Mouse (Mus musculus): ENCODE results near the gene Ncr1. TPM values are rescaled to one million over a fixed set of nuclear protein-coding genes. Genes with fewer than 3 reads are reported as not detected.
"Not testable (repeated sequence)": the region's sequence is repeated elsewhere in the genome, so short reads cannot be mapped to it uniquely, and the experiment has no call there.

The Ncr1 gene
- 3.6 and 9.1 TPM in 2 replicates for total RNA-seq (2017)

- ATAC-seq (ENCODE audit: extremely low read depth, insufficient number of reproducible peaks, low FRiP score, poor library complexity, severe bottlenecking): no peak
Observed at GRCm38 (mm10) chr7:4337509-4337908, at the start of gene Ncr1. Gene Ncr1 (plus strand): TSS chr7:4337724.

- ATAC-seq (ENCODE audit: extremely low read depth, insufficient number of reproducible peaks, low FRiP score, poor library complexity, severe bottlenecking): no peak
Observed at GRCm38 (mm10) chr7:4292638-4293037, 44.9 kb upstream of the Ncr1 start.

GRCm38 (mm10) chr7:4297189-4297588, 40.3 kb upstream of the Ncr1 start:
- ATAC-seq (ENCODE audit: extremely low read depth, insufficient number of reproducible peaks, low FRiP score, poor library complexity, severe bottlenecking): peak; percentile 60; the same call in 1 of the 2 replicates

GRCm38 (mm10) chr7:4300166-4300565, 37.4 kb upstream of the Ncr1 start:
- no peak for ATAC-seq (ENCODE audit: extremely low read depth, insufficient number of reproducible peaks, low FRiP score, poor library complexity, severe bottlenecking)

- ATAC-seq (ENCODE audit: extremely low read depth, insufficient number of reproducible peaks, low FRiP score, poor library complexity, severe bottlenecking): no peak
Observed at GRCm38 (mm10) chr7:4303457-4303856, 34.1 kb upstream of the Ncr1 start.

GRCm38 (mm10) chr7:4313109-4313508, 24.4 kb upstream of the Ncr1 start:
- ATAC-seq (ENCODE audit: extremely low read depth, insufficient number of reproducible peaks, low FRiP score, poor library complexity, severe bottlenecking): not testable (repeated sequence)

GRCm38 (mm10) chr7:4313531-4313930, 24.0 kb upstream of the Ncr1 start:
- not testable (repeated sequence) for ATAC-seq (ENCODE audit: extremely low read depth, insufficient number of reproducible peaks, low FRiP score, poor library complexity, severe bottlenecking)

GRCm38 (mm10) chr7:4323301-4323700, 14.2 kb upstream of the Ncr1 start:
- no peak for ATAC-seq (ENCODE audit: extremely low read depth, insufficient number of reproducible peaks, low FRiP score, poor library complexity, severe bottlenecking)

- no peak for ATAC-seq (ENCODE audit: extremely low read depth, insufficient number of reproducible peaks, low FRiP score, poor library complexity, severe bottlenecking)
Observed at GRCm38 (mm10) chr7:4373521-4373920, 36.0 kb downstream of the Ncr1 start.

Other genes with a start within 250 kb of the Ncr1 start
- gene Ttyh1, start 218.3 kb upstream of the Ncr1 start, total RNA-seq (2017): 0.12 TPM in 1 of 2 replicates, not detected in the other
- gene Leng8, start 200.7 kb upstream of the Ncr1 start, total RNA-seq (2017): 155 and 160 TPM in 2 replicates
- 18.9 and 19.7 TPM in 2 replicates for gene Leng9, start 187.3 kb upstream of the Ncr1 start, total RNA-seq (2017)
- gene Cdc42ep5, start 172.9 kb upstream of the Ncr1 start, total RNA-seq (2017): 0.86 and 5.8 TPM in 2 replicates
- gene Lilra5, start 100.0 kb upstream of the Ncr1 start, total RNA-seq (2017): 0.35 TPM in 1 of 2 replicates, not detected in the other
- gene Gp6, start 60.0 kb downstream of the Ncr1 start, total RNA-seq (2017): 3.3 and 4.8 TPM in 2 replicates
- gene Rdh13, start 107.9 kb downstream of the Ncr1 start, total RNA-seq (2017): 7.6 and 10.8 TPM in 2 replicates
- 58.8 and 64.3 TPM in 2 replicates for gene Eps8l1, start 123.0 kb downstream of the Ncr1 start, total RNA-seq (2017)
- 297 and 336 TPM in 2 replicates for gene Ppp1r12c, start 164.0 kb downstream of the Ncr1 start, total RNA-seq (2017)
- gene Tnnt1, start 178.7 kb downstream of the Ncr1 start, total RNA-seq (2017): not detected in 2 replicates
- 0.58 TPM in 1 of 2 replicates, not detected in the other for gene Tnni3, start 186.5 kb downstream of the Ncr1 start, total RNA-seq (2017)
- 0.12 and 0.74 TPM in 2 replicates for gene Dnaaf3, start 194.7 kb downstream of the Ncr1 start, total RNA-seq (2017)
- not detected in 2 replicates for gene Syt5, start 209.8 kb downstream of the Ncr1 start, total RNA-seq (2017)